Mouse (Mus musculus) liver, embryonic 14.5 days (tissue): ENCODE measurements at regions not wholly inside any gene's neighbourhood (a gene's known extent, or its start where the extent isn't known, plus 50 kb on each side); places are given as distances from the start of the nearest gene placed in this dataset.

Source experiments
- ATAC-seq: fragments of 200-750 bp; cut with Nextera tagmentation; 2 replicates; pipeline ENCODE4 v1.8.0; 2017; ENCODE audit warnings: moderate number of reproducible peaks, mild to moderate bottlenecking, moderate library complexity; ENCODE audit not compliant: insufficient read depth
- DNase-seq, 3 experiments: peaks; one replicate each; pipeline ENCODE4 v3.0.0-alpha.2; 2012 to 2013; ENCODE audit warnings: low read depth in 3 of 3, low spot score in 3 of 3
- H3K27ac ChIP-seq: fragments of 300-500 bp; sonication (generic); 2 replicates; pipeline ENCODE4 v1.5.1; 2014; ENCODE audit warnings: moderate library complexity, mild to moderate bottlenecking, control low read depth, inconsistent platforms
- H3K27me3 ChIP-seq: fragments of 300-500 bp; sonication (generic); 2 replicates; pipeline ENCODE4 v1.6.1; 2014; ENCODE audit warnings: mild to moderate bottlenecking, low read length, moderate library complexity; ENCODE audit not compliant: control insufficient read depth, insufficient read depth
- H3K36me3 ChIP-seq: fragments of 300-500 bp; sonication (generic); replicated peaks from 2 replicates; pipeline ENCODE4 v1.6.1; 2014; ENCODE audit warnings: low read depth; ENCODE audit not compliant: control insufficient read depth, insufficient read depth
- H3K4me1 ChIP-seq, 2 experiments: fragments of 200-500 bp in 1 of 2; fragments of 300-500 bp in 1 of 2; sonication (generic) in 1 of 2; replicated peaks; 2 replicates each; pipeline ENCODE4 v1.6.1; 2012 to 2014; ENCODE audit warnings: antibody characterized with exemption in 1 of 2, inconsistent platforms in 1 of 2, low read length in 1 of 2; ENCODE audit not compliant: control insufficient read depth in 2 of 2, insufficient read depth in 2 of 2
- H3K4me2 ChIP-seq: fragments of 300-500 bp; sonication (generic); 2 replicates; pipeline ENCODE4 v1.6.1; 2014; ENCODE audit warnings: low read depth, mild to moderate bottlenecking, control low read depth, moderate library complexity
- H3K4me3 ChIP-seq, 2 experiments: fragments of 200-500 bp in 1 of 2; fragments of 300-500 bp in 1 of 2; sonication (generic) in 1 of 2; 2 replicates each; pipeline ENCODE4 v1.5.1; 2012 to 2014; ENCODE audit warnings: low read depth in 2 of 2, low read length in 2 of 2, mild to moderate bottlenecking in 2 of 2, control low read depth in 1 of 2, inconsistent platforms in 1 of 2, moderate library complexity in 1 of 2; ENCODE audit not compliant: insufficient read depth in 1 of 2
- H3K9ac ChIP-seq: fragments of 300-500 bp; sonication (generic); replicated peaks from 2 replicates; pipeline ENCODE4 v1.6.1; 2014; ENCODE audit warnings: mild to moderate bottlenecking, control low read depth, moderate library complexity
- H3K9me3 ChIP-seq: fragments of 300-500 bp; sonication (generic); 2 replicates; pipeline ENCODE4 v1.6.1; 2016; ENCODE audit warnings: low read length, mixed read lengths; ENCODE audit not compliant: control insufficient read depth
- CTCF ChIP-seq: IDR thresholded peaks from 2 replicates; pipeline ENCODE4 v1.5.1; 2016; ENCODE audit warnings: antibody characterized with exemption, low read depth, control low read depth
- EP300 ChIP-seq: IDR thresholded peaks from 2 replicates; pipeline ENCODE4 v1.6.1; 2016; ENCODE audit warnings: antibody characterized with exemption, low read depth
- WGBS: fragments of 180-500 bp; shearing (Covaris S2); extraction: QIAGEN DNeasy Blood & Tissue Kit; methylation state at CpG from one replicate; pipeline ENCODE4 v1.1.7; 2014; ENCODE audit not compliant: insufficient replicate concordance; 5-methylcytosine and 5-hydroxymethylcytosine counted together

DNA sequence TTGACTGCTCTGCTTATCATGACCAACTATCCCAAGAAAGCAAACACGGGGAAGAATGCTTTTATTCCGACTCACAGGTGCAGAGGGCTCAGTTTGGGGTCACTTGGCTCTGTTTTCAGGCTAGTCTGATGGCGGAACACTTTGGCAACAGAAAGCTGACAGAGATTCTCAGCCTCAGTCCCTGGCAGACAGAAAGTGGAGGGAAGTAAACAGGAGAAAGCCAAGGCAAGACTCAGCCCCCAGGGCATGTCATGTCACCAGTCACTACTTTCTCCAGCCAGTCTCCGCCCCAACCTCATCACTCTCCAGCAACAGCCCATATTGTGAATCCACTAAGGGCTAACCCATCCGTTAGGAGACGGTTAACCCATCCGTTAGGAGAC lies 166.2 kb upstream of the Dio3 start:
- 68% methylated on average over 7 of the region's 7 CpGs for WGBS
- H3K36me3 ChIP-seq = no peaks in the 10 kb centered on the region
- no peak overlapping the region for H3K4me3 ChIP-seq
- TF ChIP-seq EP300 = no peak
- TF ChIP-seq CTCF = no peak
- no peaks in the 10 kb centered on the region for H3K27me3 ChIP-seq
- no peak overlapping the region for H3K27ac ChIP-seq
- no peak overlapping the region for H3K9ac ChIP-seq
- ATAC-seq (no peak), DNase-seq (no peak)
- H3K4me1 ChIP-seq = no peaks in the 10 kb centered on the region
- H3K9me3 ChIP-seq = no peaks in the 10 kb centered on the region
- no peak overlapping the region for H3K4me2 ChIP-seq

DNA sequence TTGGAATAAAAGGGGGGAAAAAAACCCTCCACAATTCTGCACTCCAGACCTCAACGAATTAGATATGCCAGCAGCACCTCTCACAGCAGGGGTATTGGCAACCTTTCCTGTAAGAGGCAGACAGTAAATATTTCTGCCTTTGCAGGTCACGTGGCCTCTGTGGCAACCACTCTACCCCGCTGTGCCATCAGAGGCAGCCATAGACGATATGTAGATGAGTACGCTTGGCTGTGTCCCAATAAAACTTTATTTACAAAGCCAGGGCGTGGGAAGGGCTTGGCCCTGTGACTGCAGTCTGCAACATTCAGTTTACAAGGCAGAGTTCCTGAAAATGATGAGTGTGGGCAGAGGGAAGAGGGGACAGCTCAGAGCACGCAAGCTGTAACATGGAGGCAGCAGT lies 158.7 kb upstream of the Dio3 start:
- TF ChIP-seq CTCF = no peak
- no peak for TF ChIP-seq EP300
- Histone ChIP-seq H3K36me3 (no peaks in the 10 kb centered on the region), H3K4me2 (no peak overlapping the region), H3K9me3 (no peaks in the 10 kb centered on the region), H3K27me3 (no peaks in the 10 kb centered on the region), H3K4me1 (no peaks in the 10 kb centered on the region), H3K9ac (no peak overlapping the region), H3K27ac (no peak overlapping the region), H3K4me3 (no peak overlapping the region)
- DNase-seq (no peak), ATAC-seq (no peak)
- WGBS = 61% methylated on average over 7 of the region's 7 CpGs

DNA sequence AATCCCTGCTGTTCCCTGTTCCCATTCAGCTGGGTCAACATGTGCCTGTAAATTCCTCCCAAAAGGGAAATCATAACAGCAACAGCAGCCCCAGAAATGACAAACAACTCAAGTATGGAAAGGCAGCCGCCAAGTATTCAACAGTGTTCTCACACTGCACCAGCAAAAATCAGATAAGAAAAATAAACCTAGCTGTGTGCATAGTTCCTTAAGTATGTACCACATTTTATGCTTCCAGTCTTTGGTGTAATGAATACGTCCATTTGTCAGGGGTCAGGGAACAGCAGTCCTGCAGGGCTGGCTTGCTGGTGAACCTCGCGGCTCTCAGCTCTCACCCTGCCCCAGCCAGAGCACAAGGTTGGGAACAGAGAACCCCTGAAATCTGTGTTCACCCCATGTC lies 155.9 kb upstream of the Dio3 start:
- 63% methylated on average over 4 of the region's 4 CpGs for WGBS
- DNase-seq (no peak), ATAC-seq (no peak)
- no peaks in the 10 kb centered on the region for H3K9me3 ChIP-seq
- no peak for TF ChIP-seq EP300
- no peak for TF ChIP-seq CTCF
- H3K4me2 ChIP-seq = no peak overlapping the region
- H3K36me3 ChIP-seq = no peaks in the 10 kb centered on the region
- no peak overlapping the region for H3K27ac ChIP-seq
- H3K4me3 ChIP-seq = no peak overlapping the region
- no peaks in the 10 kb centered on the region for H3K4me1 ChIP-seq
- no peaks in the 10 kb centered on the region for H3K27me3 ChIP-seq
- no peak overlapping the region for H3K9ac ChIP-seq

DNA sequence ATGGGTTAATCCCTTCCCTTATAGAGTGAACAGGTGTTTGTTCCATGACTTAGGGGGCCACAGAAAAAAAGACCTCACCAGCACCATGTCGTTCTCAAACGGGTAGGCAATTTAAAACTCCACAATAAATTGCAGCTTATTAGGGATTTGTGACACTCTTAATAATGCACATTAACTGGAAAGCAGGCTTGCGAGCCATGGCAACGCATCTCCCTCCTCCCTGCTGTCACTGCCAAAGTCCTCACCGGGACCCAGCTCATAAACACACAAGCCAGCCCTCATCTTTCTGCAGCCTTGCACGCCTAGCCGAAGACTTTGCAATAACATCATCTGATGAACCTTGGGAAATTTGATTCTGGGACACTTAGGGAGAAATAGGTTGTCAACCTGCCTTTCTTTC lies 152.3 kb upstream of the Dio3 start:
- TF ChIP-seq CTCF (no peak), EP300 (no peak)
- Histone ChIP-seq H3K27ac (no peak overlapping the region), H3K4me1 (no peaks in the 10 kb centered on the region), H3K4me3 (no peak overlapping the region), H3K36me3 (no peaks in the 10 kb centered on the region), H3K9ac (no peak overlapping the region), H3K9me3 (no peaks in the 10 kb centered on the region), H3K27me3 (no peaks in the 10 kb centered on the region), H3K4me2 (no peak overlapping the region)
- 74% methylated on average over 7 of the region's 7 CpGs for WGBS
- DNase-seq (no peak), ATAC-seq (no peak)

DNA sequence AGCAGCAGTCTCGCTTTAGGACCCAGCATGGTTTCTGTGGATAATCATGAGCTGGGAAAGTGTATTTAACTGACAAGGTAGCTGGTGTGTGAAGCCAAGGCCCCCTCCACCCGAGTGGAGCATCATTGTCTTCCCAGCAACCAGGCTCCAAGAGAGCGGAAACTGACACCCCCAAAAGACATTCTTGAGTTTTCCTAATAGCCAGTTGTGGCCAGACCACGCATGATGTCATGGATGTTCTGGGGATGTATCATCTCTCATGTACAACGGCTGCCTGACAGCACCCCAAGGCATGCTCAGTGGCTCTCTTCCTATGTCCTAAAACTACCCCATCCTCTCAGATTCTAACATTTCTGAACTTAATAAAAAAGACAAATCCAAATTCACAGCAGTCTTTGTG lies 133.5 kb upstream of the Dio3 start:
- no peaks in the 10 kb centered on the region for H3K4me1 ChIP-seq
- no peak for DNase-seq
- no peak overlapping the region for H3K27ac ChIP-seq
- WGBS = 63% methylated on average over 5 of the region's 5 CpGs
- H3K27me3 ChIP-seq = no peaks in the 10 kb centered on the region
- no peak overlapping the region for H3K9ac ChIP-seq
- H3K36me3 ChIP-seq = no peaks in the 10 kb centered on the region
- ATAC-seq = no peak
- TF ChIP-seq CTCF (no peak), EP300 (no peak)
- H3K9me3 ChIP-seq = no peaks in the 10 kb centered on the region
- no peak overlapping the region for H3K4me2 ChIP-seq
- H3K4me3 ChIP-seq = no peak overlapping the region
